Mouse (Mus musculus) forebrain, embryonic 11.5 days (tissue): Measurements from ENCODE around the gene Zbtb22. TPM values are rescaled to one million over a fixed set of nuclear protein-coding genes. Genes with fewer than 3 reads are reported as not detected.
"Not testable (repeated sequence)": the region's sequence is repeated elsewhere in the genome, so short reads cannot be mapped to it uniquely, and the experiment has no call there.

Source experiments
- ATAC-seq: fragments of 200-750 bp; cut with Nextera tagmentation; replicated peaks from 2 replicates; pipeline ENCODE4 v1.8.0; 2017; ENCODE audit warnings: moderate TSS enrichment; ENCODE audit not compliant: low FRiP score
- DNase-seq: peaks from one replicate; pipeline ENCODE4 v3.0.0-alpha.2; 2017; ENCODE audit warnings: low spot score
- H3K27ac ChIP-seq: fragments of 300-500 bp; sonication (generic); 2 replicates; pipeline ENCODE4 v1.5.1; 2014; ENCODE audit warnings: low read depth, low read length
- H3K27me3 ChIP-seq: fragments of 300-500 bp; sonication (generic); 2 replicates; pipeline ENCODE4 v1.6.1; 2014; ENCODE audit warnings: mild to moderate bottlenecking, low read length, mixed read lengths; ENCODE audit not compliant: control insufficient read depth, insufficient read depth
- H3K36me3 ChIP-seq: fragments of 300-500 bp; sonication (generic); 2 replicates; pipeline ENCODE4 v1.6.1; 2014; ENCODE audit warnings: mild to moderate bottlenecking, low read length, moderate library complexity, mixed read lengths; ENCODE audit not compliant: control insufficient read depth, insufficient read depth
- H3K4me1 ChIP-seq: fragments of 300-500 bp; sonication (generic); replicated peaks from 2 replicates; pipeline ENCODE4 v1.6.1; 2014; ENCODE audit warnings: low read length, mixed read lengths; ENCODE audit not compliant: control insufficient read depth, insufficient read depth
- H3K4me2 ChIP-seq: fragments of 300-500 bp; sonication (generic); 2 replicates; pipeline ENCODE4 v1.6.1; 2014; ENCODE audit warnings: low read depth, mild to moderate bottlenecking, low read length, moderate library complexity, mixed read lengths; ENCODE audit not compliant: severe bottlenecking
- H3K4me3 ChIP-seq: fragments of 300-500 bp; sonication (generic); 2 replicates; pipeline ENCODE4 v1.5.1; 2014; ENCODE audit warnings: low read depth, low read length
- H3K9ac ChIP-seq: fragments of 300-500 bp; sonication (generic); 2 replicates; pipeline ENCODE4 v1.6.1; 2014; ENCODE audit warnings: low read length
- H3K9me3 ChIP-seq: fragments of 300-500 bp; sonication (generic); 2 replicates; pipeline ENCODE4 v1.6.1; 2016; ENCODE audit warnings: low read length, mixed read lengths; ENCODE audit not compliant: control insufficient read depth
- WGBS: fragments of 180-500 bp; shearing (Covaris S2); extraction: QIAGEN DNeasy Blood & Tissue Kit; methylation state at CpG from one replicate; pipeline ENCODE4 v1.1.7; 2014; 5-methylcytosine and 5-hydroxymethylcytosine counted together
- polyA plus RNA-seq: library from polyadenylated mRNA; unstranded; fragments of >200 nt; fragmentation: Nextera tagmentation; extraction: Ambion mirVana; gene quantifications from 2 replicates; pipeline ENCODE4 v1.2.1, GENCODE M21; 2014

The Zbtb22 gene
- 13.0 and 14.9 TPM in 2 replicates for polyA plus RNA-seq

- under 1% methylated on average over 34 of the region's 34 CpGs for WGBS
- H3K36me3 ChIP-seq: peaks cover 14% of the 10 kb centered on the region
- H3K4me1 ChIP-seq: peaks cover 18% of the 10 kb centered on the region
- peak; percentile 98 for DNase-seq
- peak within 1 kb of the TSS; percentile 64 for H3K9ac ChIP-seq
- H3K4me3 ChIP-seq: peak within 1 kb of the TSS; percentile 58
- no peaks in the 10 kb centered on the region for H3K9me3 ChIP-seq
- ATAC-seq: peak; percentile 91
- H3K27me3 ChIP-seq: no peaks in the 10 kb centered on the region
- peak within 1 kb of the TSS; percentile 70; the same call in 1 of the 2 replicates for H3K27ac ChIP-seq
- peak within 1 kb of the TSS; percentile 62 for H3K4me2 ChIP-seq
These were observed at the start of gene Zbtb22, which contains the start of gene Tapbp for GRCm38 (mm10) chr17:33915671-33916250. Zbtb22 (plus strand) TSS chr17:33915904. Tapbp (plus strand) TSS chr17:33915899.

GRCm38 (mm10) chr17:33873537-33873936, 42.2 kb upstream of the Zbtb22 start, which contains the start of gene Gm7029:
Gm7029 (plus strand) TSS chr17:33873837.
- 94% methylated on average over 5 of the region's 12 CpGs for WGBS
- H3K4me1 ChIP-seq, ATAC-seq: not testable (repeated sequence)

GRCm38 (mm10) chr17:33874411-33874810, 41.3 kb upstream of the Zbtb22 start:
- ATAC-seq (no peak), DNase-seq (no peak)
- Histone ChIP-seq H3K4me1 (no peaks in the 10 kb centered on the region), H3K36me3 (no peaks in the 10 kb centered on the region; the same call in 1 of the 2 replicates), H3K9ac (no peak overlapping the region), H3K4me2 (no peak overlapping the region), H3K27me3 (no peaks in the 10 kb centered on the region), H3K9me3 (no peaks in the 10 kb centered on the region), H3K4me3 (no peak overlapping the region), H3K27ac (no peak overlapping the region)
- WGBS: 93% methylated on average over 11 of the region's 11 CpGs

More at GRCm38 (mm10) chr17:33873537-33873936, 42.2 kb upstream of the Zbtb22 start, which contains the start of gene Gm7029:
- H3K36me3 ChIP-seq, H3K27me3 ChIP-seq, H3K4me3 ChIP-seq, H3K27ac ChIP-seq, H3K9me3 ChIP-seq, H3K4me2 ChIP-seq, DNase-seq, H3K9ac ChIP-seq: not testable (repeated sequence)

- not testable (repeated sequence) for H3K4me3 ChIP-seq, ATAC-seq, H3K9me3 ChIP-seq, H3K27me3 ChIP-seq, H3K9ac ChIP-seq, H3K36me3 ChIP-seq, H3K4me2 ChIP-seq, H3K4me1 ChIP-seq, DNase-seq, H3K27ac ChIP-seq
- 83% methylated on average over 5 of the region's 5 CpGs for WGBS
These were observed 39.9 kb upstream of the Zbtb22 start for GRCm38 (mm10) chr17:33875797-33876196.

GRCm38 (mm10) chr17:33884320-33884719, 31.4 kb upstream of the Zbtb22 start:
- H3K36me3 ChIP-seq, H3K9me3 ChIP-seq, DNase-seq, H3K9ac ChIP-seq, H3K27me3 ChIP-seq, H3K4me1 ChIP-seq, H3K4me3 ChIP-seq, H3K27ac ChIP-seq, ATAC-seq, H3K4me2 ChIP-seq: not testable (repeated sequence)
- 93% methylated on average over 9 of the region's 11 CpGs for WGBS

GRCm38 (mm10) chr17:33887802-33888201, 27.9 kb upstream of the Zbtb22 start:
- not testable (repeated sequence) for DNase-seq, H3K9me3 ChIP-seq, H3K9ac ChIP-seq, H3K27me3 ChIP-seq, H3K4me1 ChIP-seq, ATAC-seq, H3K4me3 ChIP-seq, H3K27ac ChIP-seq, H3K36me3 ChIP-seq, H3K4me2 ChIP-seq
- 83% methylated on average over 2 of the region's 2 CpGs for WGBS

GRCm38 (mm10) chr17:33888230-33888629, 27.5 kb upstream of the Zbtb22 start:
- not testable (repeated sequence) for H3K27me3 ChIP-seq, DNase-seq, H3K27ac ChIP-seq, H3K4me3 ChIP-seq, ATAC-seq, H3K9ac ChIP-seq, H3K36me3 ChIP-seq, H3K9me3 ChIP-seq, H3K4me1 ChIP-seq
- peak overlapping the region; percentile 9; the same call in 1 of the 2 replicates for H3K4me2 ChIP-seq

- H3K4me1 ChIP-seq, H3K36me3 ChIP-seq, ATAC-seq, H3K27me3 ChIP-seq, H3K9me3 ChIP-seq, DNase-seq: not testable (repeated sequence)
- peak overlapping the region; percentile 66 for H3K9ac ChIP-seq
- H3K4me3 ChIP-seq: peak overlapping the region; percentile 59
- H3K4me2 ChIP-seq: peak overlapping the region; percentile 68
- under 1% methylated on average over 43 of the region's 44 CpGs for WGBS
- H3K27ac ChIP-seq: 0 out of 2 replicates have a peak overlapping the region, but pooled peaks have one; percentile 18
These were observed 25.7 kb upstream of the Zbtb22 start for GRCm38 (mm10) chr17:33889941-33890532.
